Mouse (Mus musculus): ENCODE results near the gene Ube2t. TPM values are rescaled to one million over a fixed set of nuclear protein-coding genes. Genes with fewer than 3 reads are reported as not detected.
A peak's percentile ranks its signal among the peaks of the same experiment; 100 is the strongest.

The Ube2t gene
- polyA plus RNA-seq, 1 experiment from 2014 or later, result 35.1 TPM

DNA sequence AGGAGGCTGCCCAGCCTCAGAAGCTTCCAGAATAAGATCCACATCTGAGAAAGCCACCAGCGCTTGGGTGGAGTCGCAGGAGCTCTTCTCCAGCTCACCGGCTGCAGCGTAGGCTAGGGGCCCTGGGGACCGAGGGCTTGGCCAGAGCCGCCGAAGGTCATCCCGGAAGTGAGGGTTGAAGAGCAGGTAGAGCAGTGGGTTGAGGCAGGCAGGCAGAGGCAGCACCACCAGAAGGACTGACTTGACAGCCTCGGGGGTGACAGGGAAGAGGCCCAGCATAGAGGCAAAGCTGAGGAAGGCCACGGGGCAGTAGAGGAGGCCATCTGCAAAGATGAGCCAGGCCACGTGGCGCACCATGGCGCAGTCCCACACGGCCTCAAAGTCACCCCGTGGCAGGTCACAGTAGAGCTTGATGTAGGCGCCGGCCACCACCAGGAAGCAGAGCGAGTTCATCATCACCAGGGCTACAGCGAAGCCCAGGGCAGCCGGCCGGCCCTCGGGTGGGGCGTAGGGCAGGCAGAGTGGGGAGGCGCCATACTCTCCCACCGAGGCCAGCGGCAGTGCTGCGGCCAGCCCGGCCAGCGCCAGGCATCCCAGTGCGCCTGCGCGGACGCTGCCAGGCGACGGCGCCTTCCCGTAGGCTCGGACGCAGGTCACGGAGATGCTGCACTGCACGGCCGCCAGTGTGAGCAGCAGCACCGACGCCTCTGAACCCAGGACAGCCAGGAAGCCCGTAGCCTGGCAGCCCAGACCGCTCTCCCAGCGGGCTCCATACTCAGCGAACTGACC lies 25.0 kb downstream of the Ube2t start:
- Histone ChIP-seq H3K27me3 (ENCODE audit: control insufficient read depth, insufficient read depth, low read length) (no peaks in the 10 kb centered on the region), H3K4me1 (ENCODE audit: control insufficient read depth, insufficient read depth, low read length) (no peaks in the 10 kb centered on the region; the same call in 1 of the 2 replicates), H3K36me3 (ENCODE audit: control insufficient read depth, insufficient read depth, low read length) (no peaks in the 10 kb centered on the region), H3K9me3 (ENCODE audit: control insufficient read depth, low read depth, low read length) (no peaks in the 10 kb centered on the region), H3K4me2 (replicated peaks; ENCODE audit: low read depth, low read length) (peak overlapping the region; percentile 70), H3K27ac (ENCODE audit: low read length) (no peak overlapping the region), H3K4me3 (ENCODE audit: low read depth, low read length) (peak overlapping the region; percentile 29), H3K9ac (replicated peaks; ENCODE audit: low read depth, low read length) (no peak overlapping the region)
- WGBS, result 27% methylated on average over 48 of the region's 48 CpGs
- peak; percentile 71 for ATAC-seq (ENCODE audit: insufficient number of reproducible peaks, insufficient read depth, low FRiP score, low read depth)

DNA sequence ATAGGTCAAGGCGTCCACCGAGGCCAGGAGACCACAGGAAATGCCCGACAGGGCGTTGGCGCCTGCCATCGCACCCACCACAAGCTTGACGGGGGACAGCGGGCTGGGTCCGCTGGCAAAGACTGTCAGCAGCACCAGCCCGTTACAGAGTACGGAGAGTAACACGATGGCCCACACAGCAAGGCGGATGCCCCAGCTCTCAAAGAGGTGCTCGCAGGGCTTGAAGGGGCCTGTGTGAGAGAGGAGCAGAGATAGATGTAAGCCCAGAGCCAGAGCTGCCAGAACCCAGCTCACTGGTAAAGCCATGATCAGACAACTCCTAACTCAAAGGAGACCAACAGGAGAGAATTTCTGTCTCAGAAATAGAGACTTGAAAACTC lies 25.6 kb downstream of the Ube2t start:
- WGBS, result 12% methylated on average over 14 of the region's 14 CpGs
- no peaks in the 10 kb centered on the region for H3K27me3 ChIP-seq (ENCODE audit: control insufficient read depth, insufficient read depth, low read length)
- no peaks in the 10 kb centered on the region; the same call in 1 of the 2 replicates for H3K4me1 ChIP-seq (ENCODE audit: control insufficient read depth, insufficient read depth, low read length)
- ATAC-seq (ENCODE audit: insufficient number of reproducible peaks, insufficient read depth, low FRiP score, low read depth), result no peak
- H3K9ac ChIP-seq (replicated peaks; ENCODE audit: low read depth, low read length), result no peak overlapping the region
- no peaks in the 10 kb centered on the region for H3K36me3 ChIP-seq (ENCODE audit: control insufficient read depth, insufficient read depth, low read length)
- no peak overlapping the region for H3K27ac ChIP-seq (ENCODE audit: low read length)
- peak overlapping the region; percentile 70 for H3K4me2 ChIP-seq (replicated peaks; ENCODE audit: low read depth, low read length)
- peak overlapping the region; percentile 29 for H3K4me3 ChIP-seq (ENCODE audit: low read depth, low read length)
- H3K9me3 ChIP-seq (ENCODE audit: control insufficient read depth, low read depth, low read length), result no peaks in the 10 kb centered on the region

DNA sequence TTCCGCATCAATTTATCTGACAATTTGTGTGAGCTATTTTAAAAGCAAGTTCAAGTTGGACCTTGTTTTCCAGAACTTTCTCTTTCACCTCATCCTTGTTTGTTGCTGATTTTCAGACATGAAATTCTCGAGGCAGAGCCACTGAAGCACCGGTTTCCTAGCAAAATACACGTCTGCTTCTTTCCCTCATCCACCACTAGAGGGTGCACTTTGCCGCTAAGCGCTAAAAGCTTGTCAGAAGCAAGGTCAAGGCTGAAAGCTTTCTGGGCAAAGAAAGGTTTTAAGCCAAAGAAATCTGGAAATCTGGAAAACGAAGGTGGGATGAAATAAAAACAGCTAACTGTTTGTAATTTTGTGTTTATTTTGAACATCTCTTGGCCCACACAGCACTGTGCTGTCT lies 27.0 kb downstream of the Ube2t start:
- ATAC-seq (ENCODE audit: insufficient number of reproducible peaks, insufficient read depth, low FRiP score, low read depth), result no peak
- 8% methylated on average over 7 of the region's 7 CpGs for WGBS
- Histone ChIP-seq H3K4me3 (ENCODE audit: low read depth, low read length) (no peak overlapping the region), H3K27me3 (ENCODE audit: control insufficient read depth, insufficient read depth, low read length) (no peaks in the 10 kb centered on the region), H3K9me3 (ENCODE audit: control insufficient read depth, low read depth, low read length) (no peaks in the 10 kb centered on the region), H3K4me2 (replicated peaks; ENCODE audit: low read depth, low read length) (no peak overlapping the region), H3K27ac (ENCODE audit: low read length) (no peak overlapping the region), H3K4me1 (ENCODE audit: control insufficient read depth, insufficient read depth, low read length) (no peaks in the 10 kb centered on the region; the same call in 1 of the 2 replicates), H3K9ac (replicated peaks; ENCODE audit: low read depth, low read length) (no peak overlapping the region), H3K36me3 (ENCODE audit: control insufficient read depth, insufficient read depth, low read length) (no peaks in the 10 kb centered on the region)

DNA sequence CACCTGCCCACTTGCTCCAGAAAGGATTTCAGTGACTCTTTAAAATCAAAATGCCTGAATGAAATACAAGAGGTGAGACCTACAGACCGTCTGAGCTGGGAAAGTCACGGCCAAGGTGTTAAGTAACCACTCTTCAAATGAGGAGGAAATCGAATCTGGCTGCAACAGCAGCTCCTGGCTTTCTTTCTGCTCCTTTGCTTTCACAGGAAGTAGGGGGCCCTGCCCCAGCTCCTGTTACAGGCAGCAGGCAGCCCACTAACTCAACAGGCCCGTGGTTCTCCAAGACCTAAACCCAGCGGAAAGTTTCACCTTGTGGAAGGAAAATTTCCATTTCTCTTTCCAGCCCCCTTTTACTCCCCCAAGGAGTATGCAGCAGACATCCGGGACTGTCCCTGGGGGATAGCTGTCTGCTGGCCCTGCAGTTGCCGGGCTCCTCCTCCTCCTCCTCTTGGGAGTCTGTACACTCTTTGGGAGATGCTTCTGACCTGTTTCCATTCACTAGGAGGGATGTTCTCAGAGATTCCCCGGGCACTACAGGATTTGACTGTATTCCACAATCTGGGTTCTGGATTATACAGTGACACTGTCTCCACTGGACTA lies 29.8 kb downstream of the Ube2t start:
- Histone ChIP-seq H3K9ac (replicated peaks; ENCODE audit: low read depth, low read length) (no peak overlapping the region), H3K36me3 (ENCODE audit: control insufficient read depth, insufficient read depth, low read length) (no peaks in the 10 kb centered on the region), H3K27ac (ENCODE audit: low read length) (no peak overlapping the region), H3K9me3 (ENCODE audit: control insufficient read depth, low read depth, low read length) (no peaks in the 10 kb centered on the region), H3K4me3 (ENCODE audit: low read depth, low read length) (no peak overlapping the region), H3K4me1 (ENCODE audit: control insufficient read depth, insufficient read depth, low read length) (no peaks in the 10 kb centered on the region; the same call in 1 of the 2 replicates), H3K4me2 (replicated peaks; ENCODE audit: low read depth, low read length) (no peak overlapping the region), H3K27me3 (ENCODE audit: control insufficient read depth, insufficient read depth, low read length) (no peaks in the 10 kb centered on the region)
- ATAC-seq (ENCODE audit: insufficient number of reproducible peaks, insufficient read depth, low FRiP score, low read depth), result no peak
- WGBS, result 28% methylated on average over 8 of the region's 8 CpGs

DNA sequence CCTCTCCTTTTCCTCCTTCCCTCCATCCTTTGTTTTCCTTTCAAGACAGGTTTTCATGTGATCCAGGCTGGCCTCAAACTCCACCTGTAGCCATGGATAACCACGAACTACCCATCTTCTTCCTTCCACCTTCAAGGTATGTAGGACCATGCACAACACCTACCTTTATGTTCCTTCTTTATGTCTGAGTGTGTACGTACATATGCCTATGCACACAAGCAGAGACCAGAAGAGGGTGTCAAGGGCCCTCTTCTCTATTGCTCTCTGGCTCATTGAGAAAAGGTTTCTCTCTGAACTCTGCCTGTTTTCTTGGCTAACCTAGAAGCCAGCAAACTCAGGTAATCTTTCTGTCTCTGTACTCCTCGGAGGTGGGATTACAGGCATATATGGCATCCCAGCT lies 32.4 kb downstream of the Ube2t start:
- Histone ChIP-seq H3K4me1 (ENCODE audit: control insufficient read depth, insufficient read depth, low read length) (no peaks in the 10 kb centered on the region; the same call in 1 of the 2 replicates), H3K9ac (replicated peaks; ENCODE audit: low read depth, low read length) (no peak overlapping the region), H3K4me3 (ENCODE audit: low read depth, low read length) (no peak overlapping the region), H3K36me3 (ENCODE audit: control insufficient read depth, insufficient read depth, low read length) (no peaks in the 10 kb centered on the region), H3K27ac (ENCODE audit: low read length) (no peak overlapping the region), H3K9me3 (ENCODE audit: control insufficient read depth, low read depth, low read length) (no peaks in the 10 kb centered on the region), H3K4me2 (replicated peaks; ENCODE audit: low read depth, low read length) (no peak overlapping the region), H3K27me3 (ENCODE audit: control insufficient read depth, insufficient read depth, low read length) (no peaks in the 10 kb centered on the region)
- ATAC-seq (ENCODE audit: insufficient number of reproducible peaks, insufficient read depth, low FRiP score, low read depth), result no peak
- 76% methylated on average over 3 of the region's 3 CpGs for WGBS

DNA sequence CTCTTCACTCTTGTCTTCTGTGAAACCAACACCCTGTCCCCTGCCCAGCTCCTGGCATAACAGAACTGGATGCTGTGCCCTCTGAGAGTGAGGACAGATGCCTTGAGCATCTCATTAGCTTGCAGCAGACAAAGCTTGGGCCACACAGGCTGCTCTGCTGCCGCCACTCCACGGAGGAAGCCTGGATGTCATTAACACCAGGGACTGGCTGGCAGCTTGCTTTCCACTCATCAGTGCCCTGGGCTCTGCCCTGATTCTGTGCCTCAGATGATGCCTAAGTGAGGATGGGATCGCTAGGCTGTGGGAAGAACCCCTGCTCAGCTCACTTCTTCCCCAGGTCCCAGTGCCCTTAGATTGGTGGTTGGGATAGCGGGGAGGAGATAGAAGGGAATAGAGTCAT lies 33.1 kb downstream of the Ube2t start:
- Histone ChIP-seq H3K9me3 (ENCODE audit: control insufficient read depth, low read depth, low read length) (no peaks in the 10 kb centered on the region), H3K27ac (ENCODE audit: low read length) (no peak overlapping the region), H3K36me3 (ENCODE audit: control insufficient read depth, insufficient read depth, low read length) (no peaks in the 10 kb centered on the region), H3K4me3 (ENCODE audit: low read depth, low read length) (no peak overlapping the region), H3K27me3 (ENCODE audit: control insufficient read depth, insufficient read depth, low read length) (no peaks in the 10 kb centered on the region), H3K4me2 (replicated peaks; ENCODE audit: low read depth, low read length) (no peak overlapping the region), H3K9ac (replicated peaks; ENCODE audit: low read depth, low read length) (no peak overlapping the region), H3K4me1 (ENCODE audit: control insufficient read depth, insufficient read depth, low read length) (no peaks in the 10 kb centered on the region; the same call in 1 of the 2 replicates)
- no peak for ATAC-seq (ENCODE audit: insufficient number of reproducible peaks, insufficient read depth, low FRiP score, low read depth)
- WGBS, result 64% methylated on average over 4 of the region's 4 CpGs

DNA sequence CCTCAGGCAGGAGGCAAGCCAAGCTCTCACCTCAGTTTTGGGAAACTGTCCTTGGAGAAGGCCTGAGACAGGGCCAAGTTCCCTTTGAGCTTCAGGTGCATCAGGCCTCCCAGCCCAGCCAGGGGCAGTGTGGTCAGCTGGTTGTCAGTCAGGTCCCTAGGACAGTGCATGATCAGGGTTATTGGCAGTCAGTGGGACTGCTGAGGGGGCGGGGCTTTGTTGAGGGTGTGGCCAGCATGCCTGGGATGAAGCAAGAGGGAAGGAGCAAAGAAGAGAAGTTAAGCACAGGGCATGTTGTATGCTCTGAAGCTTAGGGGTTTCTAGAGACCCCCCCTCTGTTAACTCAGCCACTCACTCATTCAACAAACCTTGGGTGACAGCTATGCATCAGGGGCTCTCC lies 33.6 kb downstream of the Ube2t start:
- WGBS, result 16% methylated on average over 1 of the region's 1 CpGs
- H3K4me2 ChIP-seq (replicated peaks; ENCODE audit: low read depth, low read length), result no peak overlapping the region
- H3K4me1 ChIP-seq (ENCODE audit: control insufficient read depth, insufficient read depth, low read length), result no peaks in the 10 kb centered on the region; the same call in 1 of the 2 replicates
- no peaks in the 10 kb centered on the region for H3K36me3 ChIP-seq (ENCODE audit: control insufficient read depth, insufficient read depth, low read length)
- H3K4me3 ChIP-seq (ENCODE audit: low read depth, low read length), result no peak overlapping the region
- peak; percentile 30; the same call in 1 of the 2 replicates for ATAC-seq (ENCODE audit: insufficient number of reproducible peaks, insufficient read depth, low FRiP score, low read depth)
- H3K9me3 ChIP-seq (ENCODE audit: control insufficient read depth, low read depth, low read length), result no peaks in the 10 kb centered on the region
- H3K9ac ChIP-seq (replicated peaks; ENCODE audit: low read depth, low read length), result no peak overlapping the region
- no peak overlapping the region for H3K27ac ChIP-seq (ENCODE audit: low read length)
- H3K27me3 ChIP-seq (ENCODE audit: control insufficient read depth, insufficient read depth, low read length), result no peaks in the 10 kb centered on the region

DNA sequence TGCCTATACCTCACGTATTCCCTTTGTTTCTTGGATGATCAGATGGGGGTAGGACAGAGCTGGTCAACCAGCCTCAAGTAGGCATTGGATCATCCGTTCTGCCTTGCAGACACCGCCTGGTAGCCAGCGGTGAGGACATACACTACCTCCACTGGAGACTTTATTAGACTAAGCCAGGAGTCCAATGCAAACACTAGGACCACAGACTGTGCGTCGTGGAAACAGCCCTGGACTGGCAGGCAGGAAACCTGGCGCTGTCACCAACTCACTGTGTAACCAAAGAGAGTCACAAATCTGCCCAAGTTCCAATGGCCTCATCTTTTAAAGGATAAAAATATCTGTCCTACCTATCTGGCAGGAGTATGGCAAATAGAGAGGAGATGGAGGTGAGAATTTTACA lies 34.1 kb downstream of the Ube2t start:
- Histone ChIP-seq H3K9me3 (ENCODE audit: control insufficient read depth, low read depth, low read length) (no peaks in the 10 kb centered on the region), H3K9ac (replicated peaks; ENCODE audit: low read depth, low read length) (no peak overlapping the region), H3K27ac (ENCODE audit: low read length) (no peak overlapping the region), H3K27me3 (ENCODE audit: control insufficient read depth, insufficient read depth, low read length) (no peaks in the 10 kb centered on the region), H3K4me2 (replicated peaks; ENCODE audit: low read depth, low read length) (no peak overlapping the region), H3K4me1 (ENCODE audit: control insufficient read depth, insufficient read depth, low read length) (no peaks in the 10 kb centered on the region; the same call in 1 of the 2 replicates), H3K4me3 (ENCODE audit: low read depth, low read length) (no peak overlapping the region), H3K36me3 (ENCODE audit: control insufficient read depth, insufficient read depth, low read length) (no peaks in the 10 kb centered on the region)
- no peak for ATAC-seq (ENCODE audit: insufficient number of reproducible peaks, insufficient read depth, low FRiP score, low read depth)
- 85% methylated on average over 7 of the region's 7 CpGs for WGBS
